In genomic region chr16:38298410-38298809, GRCm38 (mm10) we compare ENCODE assay signal across 29 mouse cellular contexts. TPM values are rescaled to one million over a fixed set of nuclear protein-coding genes. Genes with fewer than 3 reads are reported as not detected.
"Had no signal": no experiment of that assay in that cellular context is flagged by ENCODE, and none has a peak within 500 bp of the region (broad histone marks: within the 10 kb centered on the region; RNA-seq: fewer than 3 reads in every experiment).

No protein-coding gene starts in this region.

- H3K4me2 ChIP-seq: heart, embryonic 12.5 days; hindbrain, embryonic 12.5 days; hindbrain, embryonic 14.5 days; intestine, embryonic 15.5 days; kidney, embryonic 15.5 days; limb, embryonic 12.5 days; liver, embryonic 11.5 days; liver, embryonic 13.5 days; liver, embryonic 15.5 days had no signal

- H3K4me3 ChIP-seq: gastrocnemius, adult 2 months; heart, embryonic 10.5 days; heart, embryonic 12.5 days; hindbrain, embryonic 10.5 days; hindbrain, embryonic 12.5 days; intestine, embryonic 15.5 days; kidney, embryonic 15.5 days; layer of hippocampus, adult 2 months; left cerebral cortex, adult 2 months; limb, embryonic 10.5 days; limb, embryonic 12.5 days; liver, embryonic 13.5 days; liver, embryonic 15.5 days had no signal

- H3K36me3 ChIP-seq: heart, embryonic 10.5 days; heart, embryonic 12.5 days; hindbrain, embryonic 10.5 days; hindbrain, embryonic 12.5 days; intestine, embryonic 15.5 days; kidney, embryonic 15.5 days; limb, embryonic 10.5 days; limb, embryonic 12.5 days; liver, embryonic 13.5 days; liver, embryonic 15.5 days had no signal

- H3K9ac ChIP-seq: heart, embryonic 12.5 days; hindbrain, embryonic 12.5 days; hindbrain, embryonic 14.5 days; intestine, embryonic 15.5 days; kidney, embryonic 15.5 days; limb, embryonic 12.5 days; liver, embryonic 13.5 days; liver, embryonic 15.5 days had no signal

- H3K4me1 ChIP-seq: heart, embryonic 10.5 days; heart, embryonic 12.5 days; hindbrain, embryonic 12.5 days; limb, embryonic 10.5 days had no signal

- H3K27me3 ChIP-seq: heart, embryonic 12.5 days; hindbrain, embryonic 12.5 days; intestine, embryonic 15.5 days; kidney, embryonic 15.5 days; limb, embryonic 12.5 days; liver, embryonic 13.5 days; liver, embryonic 15.5 days had no signal

- ATAC-seq: hindbrain, embryonic 16.5 days; inflammation-experienced regulatory T-cells, adult 6 months; intestine, embryonic 15.5 days; intestine, postnatal 0 days had no signal

- H3K9me3 ChIP-seq: heart, embryonic 10.5 days; heart, embryonic 12.5 days; hindbrain, embryonic 10.5 days; hindbrain, embryonic 12.5 days; intestine, embryonic 15.5 days; kidney, embryonic 15.5 days; limb, embryonic 10.5 days; limb, embryonic 12.5 days; liver, embryonic 13.5 days; liver, embryonic 15.5 days had no signal

- DNase-seq: gastrocnemius, adult 2 months; gastrocnemius, postnatal 10 days; gastrocnemius, postnatal 25 days; heart, adult 18-20 months; heart, postnatal 10 days; heart, postnatal 4 days; kidney, adult 8-10 months; kidney, postnatal 4 days; liver, embryonic 13.5 days had no signal

- H3K27ac ChIP-seq: gastrocnemius, adult 2 months; heart, embryonic 10.5 days; hindbrain, embryonic 10.5 days; hindbrain, embryonic 12.5 days; hindbrain, embryonic 14.5 days; intestine, embryonic 15.5 days; kidney, embryonic 15.5 days; kidney, postnatal 0 days; layer of hippocampus, adult 2 months; left cerebral cortex, adult 2 months; limb, embryonic 10.5 days; limb, embryonic 12.5 days; liver, embryonic 13.5 days; liver, embryonic 15.5 days had no signal

RNA-seq across cellular contexts. Expression of gene Nr1i2, which starts 3.8 kb away (rescaled TPM):
- polyA plus RNA-seq: frontal cortex, adult 2 months; heart, embryonic 12.5 days; heart, embryonic 14.5 days; hindbrain, embryonic 10.5 days; hindbrain, embryonic 12.5 days; hindbrain, embryonic 14.5 days; hindbrain, embryonic 16.5 days; inflammation-experienced regulatory T-cells, adult 6 months; limb, embryonic 10.5 days; limb, embryonic 12.5 days had no signal

RNA-seq across cellular contexts. Expression of gene Maats1, which starts 43.5 kb away (rescaled TPM):
- polyA plus RNA-seq: heart, embryonic 12.5 days; heart, embryonic 14.5 days; limb, embryonic 10.5 days; liver, embryonic 13.5 days had no signal

RNA-seq across cellular contexts. Expression of gene Gm21987, which starts 48.4 kb away (rescaled TPM):
- polyA plus RNA-seq: frontal cortex, adult 2 months; hindbrain, embryonic 10.5 days; hindbrain, embryonic 12.5 days; hindbrain, embryonic 14.5 days; hindbrain, embryonic 16.5 days; inflammation-experienced regulatory T-cells, adult 6 months; kidney, embryonic 15.5 days; kidney, postnatal 0 days; limb, embryonic 10.5 days; limb, embryonic 12.5 days; limb, embryonic 14.5 days; liver, embryonic 11.5 days; liver, embryonic 13.5 days; liver, embryonic 15.5 days had no signal
